Mouse (Mus musculus) embryo, embryonic 10.5 days (tissue): ENCODE results near the gene Tnfaip8l2.

Experiments used
- DNase-seq: peaks from one replicate; pipeline ENCODE4 v3.0.0-alpha.2; 2015; ENCODE audit warnings: low spot score

Gene Tnfaip8l2

DNA sequence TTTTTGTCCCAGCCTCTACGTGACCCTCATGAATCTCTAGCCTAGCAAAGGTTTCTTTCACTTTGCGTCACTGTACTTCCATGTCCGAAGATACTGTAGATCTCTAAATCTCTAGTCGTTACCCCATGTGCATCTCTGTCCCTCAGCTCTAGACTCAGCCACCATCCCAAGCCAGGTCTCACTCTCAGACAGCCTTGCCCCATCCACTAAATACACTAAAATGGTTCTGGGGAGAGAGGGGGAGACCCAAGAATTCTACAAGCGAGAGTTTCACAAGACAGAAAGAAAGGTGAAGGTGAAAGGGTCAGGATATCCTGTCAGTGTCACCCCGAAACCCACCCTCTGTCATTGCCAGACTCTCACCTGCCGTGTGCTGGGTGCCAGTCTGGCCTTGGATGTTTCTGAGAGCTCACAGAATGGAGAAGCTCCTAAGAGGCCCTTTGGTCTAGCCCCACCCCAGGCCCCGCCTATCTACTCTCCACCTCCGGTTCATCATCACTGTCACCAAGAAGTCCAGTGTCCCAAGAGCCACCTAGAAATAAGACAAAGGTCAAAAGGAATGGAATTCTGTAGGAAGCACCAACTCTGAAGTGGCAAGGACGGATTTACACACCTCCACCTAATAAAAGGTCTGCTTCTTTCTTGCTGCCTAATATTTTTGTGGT lies at the start of gene Tnfaip8l2:
Gene Tnfaip8l2 (minus strand): TSS at position 409 of the 665 bp plus-strand sequence.
- no peak for DNase-seq

DNA sequence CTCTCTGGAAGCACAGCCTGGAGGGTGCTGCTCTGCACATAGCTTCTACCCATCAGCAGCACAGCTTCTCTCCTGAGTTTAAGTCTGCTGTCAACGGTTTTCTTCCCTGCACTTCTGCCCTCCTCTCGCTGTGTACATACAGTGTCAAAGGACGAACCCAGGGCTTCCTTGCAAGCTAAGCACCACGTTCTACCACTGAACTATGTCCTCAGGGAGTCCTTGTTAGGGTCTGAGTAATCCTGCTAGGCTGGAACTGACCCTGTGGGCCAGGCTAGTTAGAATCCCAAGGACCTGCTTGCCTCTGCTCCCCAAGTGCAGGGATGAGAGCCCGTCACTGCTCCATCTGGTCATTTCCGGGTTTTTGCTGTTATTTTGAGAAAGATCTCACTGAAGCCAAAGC lies 44.7 kb upstream of the Tnfaip8l2 start:
- no peak for DNase-seq

DNA sequence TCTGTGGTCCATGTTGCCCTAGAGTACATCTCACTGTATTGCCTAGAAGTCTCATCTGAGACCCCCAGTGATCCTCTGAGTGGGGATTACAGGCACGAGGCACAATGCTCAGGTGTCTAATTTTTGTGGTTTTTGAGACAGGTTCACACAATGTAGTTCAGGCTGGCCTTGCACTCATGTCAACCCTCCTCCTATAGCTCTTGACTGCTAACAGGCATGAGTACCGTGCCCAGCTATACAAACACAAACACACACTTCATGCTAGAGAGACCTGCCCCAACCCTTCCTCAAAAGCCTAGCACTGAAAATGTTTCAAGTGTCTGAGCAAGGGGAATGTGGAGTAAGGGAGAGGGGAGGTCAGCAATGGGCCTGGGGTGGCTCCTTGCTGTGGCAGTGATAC lies 43.9 kb upstream of the Tnfaip8l2 start:
- no peak for DNase-seq

DNA sequence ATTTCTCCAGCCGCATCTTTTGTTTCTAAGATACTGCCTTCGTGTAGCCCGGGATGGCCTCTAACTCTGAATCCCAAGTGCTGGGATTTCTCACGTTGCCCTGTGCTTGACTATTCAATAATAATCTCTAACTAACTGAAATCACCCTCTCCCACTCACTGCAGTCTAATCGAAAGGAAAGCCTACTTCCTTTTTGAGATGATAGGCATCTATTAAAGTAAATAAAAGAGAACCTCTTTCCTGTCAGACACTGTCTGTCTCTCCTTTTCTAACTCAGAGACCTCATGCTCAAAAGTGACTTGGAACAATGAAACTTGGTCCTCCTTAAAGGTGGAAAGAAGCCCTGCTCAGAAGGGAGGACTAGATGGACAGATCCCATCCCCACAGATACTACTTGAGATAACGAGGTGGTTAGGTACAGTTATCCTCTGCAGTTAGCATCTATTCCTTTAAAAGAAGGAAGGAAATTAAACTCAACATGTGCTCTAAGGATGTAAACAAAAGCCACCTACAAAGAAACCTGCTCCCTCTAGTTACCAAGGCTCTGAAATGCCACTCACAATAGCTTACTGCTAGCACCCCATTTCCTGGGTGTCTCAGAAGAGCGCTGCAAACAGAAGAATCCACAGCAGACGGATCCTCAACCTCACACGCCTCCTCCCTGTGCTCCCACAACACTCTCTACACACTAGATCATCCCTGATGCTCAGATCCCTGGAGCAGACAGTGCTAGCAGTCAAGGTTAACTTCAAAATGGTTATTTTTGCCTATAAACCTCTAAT lies 42.8 kb upstream of the Tnfaip8l2 start:
- no peak for DNase-seq

DNA sequence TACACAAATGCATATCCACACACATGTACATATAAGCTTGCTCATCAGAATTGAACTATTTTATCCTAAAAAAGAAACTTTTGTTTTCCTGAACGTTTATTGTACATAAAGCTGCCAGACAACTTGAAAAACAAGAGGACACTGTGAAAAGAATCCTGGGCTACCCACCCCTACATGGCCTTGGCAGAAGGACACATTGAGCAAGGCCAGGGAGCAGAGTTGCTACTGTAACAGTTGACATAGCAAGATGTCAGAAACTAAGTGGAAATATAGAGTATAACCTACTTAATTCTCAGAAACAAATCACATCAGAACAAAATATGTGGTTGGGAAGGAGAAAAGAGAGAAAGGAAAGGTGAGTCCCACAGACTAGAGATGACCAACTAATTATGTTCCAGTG lies 39.7 kb upstream of the Tnfaip8l2 start:
- DNase-seq: no peak

DNA sequence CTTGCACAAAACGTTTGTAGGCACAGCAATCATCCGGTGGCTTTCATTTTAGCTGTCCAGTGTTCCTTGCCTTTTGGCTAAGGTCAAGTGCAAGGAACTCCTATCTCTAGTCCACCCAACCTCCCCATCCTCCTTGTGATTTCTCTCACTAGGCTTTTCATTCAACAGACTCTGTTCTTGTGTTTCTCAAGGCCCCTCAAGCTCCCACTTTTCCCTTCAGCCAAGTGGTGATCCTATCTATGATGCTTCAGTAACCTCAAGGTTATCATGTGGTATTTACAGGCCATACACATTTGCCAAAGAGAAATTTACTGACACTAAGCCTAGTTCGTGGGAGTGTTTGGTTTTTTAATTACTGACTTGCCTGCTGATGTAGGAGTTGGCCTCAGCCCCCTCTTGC lies 37.7 kb upstream of the Tnfaip8l2 start:
- DNase-seq: no peak

DNA sequence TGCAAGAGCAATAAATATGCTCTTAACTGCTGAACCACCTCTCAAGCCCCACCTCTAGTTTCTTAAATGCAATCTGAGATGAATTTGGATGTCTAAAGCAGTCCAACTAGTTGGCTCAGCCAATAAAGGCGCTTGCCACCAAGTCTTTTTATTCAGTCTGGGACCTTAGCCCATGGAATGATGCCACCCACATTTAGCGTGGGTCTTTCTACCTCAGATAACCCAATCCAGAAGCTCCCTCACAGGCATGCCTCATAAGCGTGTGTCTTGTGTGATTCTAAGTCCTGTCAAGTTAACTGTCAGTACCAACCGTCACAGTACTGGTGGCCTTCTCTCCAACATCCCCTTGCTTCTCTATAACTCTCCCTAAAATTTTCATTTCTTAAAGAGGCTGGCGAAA lies 36.8 kb upstream of the Tnfaip8l2 start:
- DNase-seq: no peak

DNA sequence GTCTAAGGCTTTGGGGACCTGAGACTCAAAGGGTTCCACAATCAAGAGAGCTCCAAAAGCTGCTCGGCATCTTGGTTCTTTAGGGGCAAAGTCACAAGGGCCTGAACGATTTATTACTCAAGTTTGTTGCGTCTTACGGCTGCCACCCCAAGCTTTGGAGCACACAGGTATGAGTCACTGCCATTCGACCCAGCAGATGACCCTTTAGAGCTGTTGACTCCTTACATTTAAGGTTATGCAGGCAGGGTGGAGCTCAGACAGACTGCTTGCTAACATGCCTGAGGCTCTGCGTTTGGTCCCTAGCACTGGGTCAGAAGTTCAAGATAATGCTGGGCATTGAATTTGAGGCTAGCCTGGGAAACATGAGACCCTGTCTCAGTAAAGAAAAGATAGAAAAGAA lies 35.4 kb upstream of the Tnfaip8l2 start:
- no peak for DNase-seq

DNA sequence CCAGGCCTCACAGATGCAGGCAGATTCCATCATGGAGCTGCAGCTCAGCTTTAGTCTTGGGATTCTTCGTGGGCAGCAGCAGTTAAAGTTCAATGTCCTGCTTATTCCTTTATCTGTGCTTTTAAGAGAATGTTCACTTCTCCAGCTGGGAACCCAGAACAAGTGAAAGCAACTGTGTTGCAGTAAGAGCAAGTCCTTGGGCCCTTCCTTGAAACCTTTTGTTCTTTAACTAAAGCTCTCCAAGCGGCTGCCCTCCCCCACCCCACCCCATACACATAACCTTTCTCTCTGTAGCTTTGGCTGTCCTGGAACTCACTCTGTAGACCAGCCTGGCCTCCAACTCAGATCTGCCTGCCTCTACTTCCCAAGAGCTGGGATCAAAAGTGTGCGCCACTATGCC lies 34.3 kb upstream of the Tnfaip8l2 start:
- no peak for DNase-seq

DNA sequence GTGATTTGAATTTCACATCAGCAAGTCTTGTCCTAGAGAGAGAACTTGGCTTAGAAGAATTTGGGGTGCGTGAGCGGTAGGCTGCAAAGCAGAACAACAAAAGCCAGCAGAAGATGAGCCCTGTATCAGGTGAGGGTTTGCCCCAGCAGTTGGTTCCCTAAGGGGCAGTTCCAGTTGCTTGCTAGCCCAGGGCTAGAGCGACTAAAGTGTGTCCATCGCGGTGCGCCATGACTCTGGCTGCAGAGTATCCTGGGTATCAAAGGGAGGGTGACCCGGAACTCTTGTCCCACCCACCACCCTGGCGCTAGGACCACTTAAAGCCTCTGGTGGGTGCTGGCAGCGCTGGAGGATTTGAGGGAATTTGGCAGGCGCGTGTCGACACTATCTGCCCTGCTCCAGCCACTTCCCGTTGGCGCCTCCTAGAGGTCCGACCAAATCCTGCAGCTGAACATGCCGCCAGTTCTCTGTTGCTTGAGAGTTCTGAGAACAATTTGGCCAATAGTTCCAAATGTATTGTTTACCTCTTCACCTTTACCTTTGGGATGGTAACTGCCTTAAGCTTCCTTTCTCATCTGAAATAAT lies 31.9 kb upstream of the Tnfaip8l2 start:
- DNase-seq: peak; percentile 88

DNA sequence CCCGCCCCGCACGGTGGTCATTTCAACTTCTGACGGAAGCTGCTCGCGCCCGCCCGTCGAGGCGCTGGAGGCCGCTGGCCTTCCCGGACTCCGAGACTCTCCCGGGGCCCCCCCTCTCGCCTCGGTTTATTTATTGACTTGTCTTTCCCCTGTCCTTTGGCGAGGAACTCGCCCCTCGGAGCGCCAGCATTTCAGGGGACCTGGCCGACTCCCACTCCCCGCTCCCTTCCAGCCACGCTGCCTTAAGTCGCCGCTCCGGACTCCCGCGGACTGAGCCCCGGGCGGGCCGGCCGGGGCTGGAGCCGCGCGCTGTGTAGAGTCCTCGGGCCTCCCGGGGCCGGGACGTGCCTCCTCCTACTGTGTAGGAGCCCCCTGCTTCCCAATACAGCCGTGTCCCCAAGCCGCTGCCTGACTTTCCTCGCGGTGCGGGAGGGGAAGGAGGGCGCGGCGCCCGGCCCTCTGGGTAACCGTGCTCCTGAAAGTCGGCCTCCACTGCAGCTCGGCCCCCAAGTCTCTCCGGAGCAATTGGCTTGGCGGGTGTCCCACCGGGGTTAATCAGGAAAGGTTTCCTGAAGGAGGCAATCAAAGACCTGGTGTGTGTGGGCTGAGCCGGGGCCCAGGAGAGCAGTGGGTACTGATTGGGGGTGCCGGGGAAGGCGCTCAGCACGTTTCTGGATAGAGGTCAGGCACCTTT lies 31.2 kb upstream of the Tnfaip8l2 start:
- DNase-seq: peak; percentile 27

DNA sequence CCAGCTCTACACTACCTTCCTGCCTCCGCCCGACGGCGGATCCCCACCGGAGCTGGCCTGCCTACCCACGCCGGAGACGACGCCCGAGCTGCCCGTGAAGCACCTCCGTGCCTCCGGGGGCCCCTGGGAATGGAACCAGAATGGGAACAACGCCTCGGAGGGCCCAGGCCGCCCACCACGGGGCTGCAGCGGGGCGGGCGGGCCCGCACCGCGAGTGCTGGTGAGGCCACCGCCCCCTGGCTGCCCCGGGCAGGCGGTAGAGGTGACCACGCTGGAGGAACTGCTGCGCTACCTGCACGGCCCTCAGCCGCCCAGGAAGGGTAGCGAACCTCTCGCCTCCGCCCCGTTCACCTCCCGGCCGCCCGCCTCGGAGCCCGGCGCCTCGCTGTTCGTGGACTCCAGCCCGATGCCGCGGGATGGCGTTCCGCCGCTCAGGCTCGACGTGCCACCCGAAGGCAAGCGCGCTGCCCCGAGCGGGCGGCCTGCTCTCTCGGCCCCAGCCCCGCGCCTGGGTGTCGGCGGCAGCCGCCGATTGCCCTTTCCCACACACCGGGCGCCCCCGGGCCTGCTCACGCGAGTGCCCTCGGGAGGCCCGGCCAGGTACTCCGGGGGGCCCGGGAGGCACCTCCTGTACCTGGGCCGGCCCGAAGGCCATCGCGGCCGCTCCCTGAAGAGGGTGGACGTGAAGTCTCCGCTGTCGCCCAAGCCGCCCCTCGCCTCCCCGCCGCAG lies 30.5 kb upstream of the Tnfaip8l2 start:
- no peak for DNase-seq

DNA sequence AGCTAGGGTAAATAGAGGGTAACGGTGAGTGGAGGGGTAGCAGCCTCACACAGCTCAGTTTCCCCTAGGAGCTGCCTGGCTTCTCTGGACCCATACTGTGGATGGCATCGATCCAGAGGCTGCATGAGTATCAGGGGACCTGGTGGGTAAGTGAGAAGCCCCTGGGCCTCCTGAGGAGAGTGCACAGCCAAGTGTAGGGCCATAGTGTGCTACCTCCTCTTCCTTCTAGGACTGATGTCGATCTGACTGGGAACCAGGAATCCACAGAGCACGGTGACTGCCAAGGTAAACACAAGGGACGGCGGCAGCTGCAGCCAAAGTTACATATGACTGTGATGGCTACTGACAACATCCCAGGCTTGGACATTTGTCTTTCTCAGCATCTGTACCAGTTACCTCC lies 28.9 kb upstream of the Tnfaip8l2 start:
- no peak for DNase-seq

DNA sequence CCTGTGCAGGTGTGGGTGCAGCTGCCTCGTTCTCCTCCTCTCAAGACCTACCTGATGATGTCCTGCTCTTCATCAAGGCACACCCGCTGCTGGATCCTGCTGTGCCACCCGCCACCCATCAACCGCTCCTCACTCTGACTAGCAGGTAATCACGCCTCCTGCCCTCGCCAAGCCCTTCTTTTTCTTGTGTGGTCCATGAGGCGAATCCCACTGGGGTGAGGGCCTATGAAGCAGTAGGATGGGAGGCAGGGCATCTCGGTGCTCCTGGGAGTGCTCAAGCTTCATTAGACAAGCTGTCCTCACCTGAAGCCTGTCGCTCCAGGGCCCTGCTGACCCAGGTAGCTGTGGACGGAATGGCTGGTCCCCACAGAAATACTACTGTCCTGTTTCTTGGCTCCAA lies 27.8 kb upstream of the Tnfaip8l2 start:
- no peak for DNase-seq

DNA sequence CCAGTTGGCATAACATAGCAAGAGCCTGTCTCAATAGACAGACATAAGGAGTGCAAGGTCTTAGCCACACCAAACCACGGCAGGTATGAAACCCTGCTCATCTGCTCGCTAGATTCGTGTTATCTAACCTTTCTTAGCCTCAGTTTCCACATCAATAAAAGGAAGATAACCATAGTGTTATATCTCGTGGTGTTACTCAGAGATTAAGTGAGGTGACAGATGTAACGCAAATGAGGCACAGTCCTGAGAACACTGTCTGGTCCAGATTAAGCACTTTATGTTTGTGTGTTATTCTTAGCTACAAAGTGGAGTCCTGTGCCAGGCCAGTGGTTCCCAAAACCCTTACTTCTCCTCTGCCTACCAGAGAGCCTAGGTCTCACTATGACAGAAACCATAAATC lies 22.7 kb upstream of the Tnfaip8l2 start:
- no peak for DNase-seq

DNA sequence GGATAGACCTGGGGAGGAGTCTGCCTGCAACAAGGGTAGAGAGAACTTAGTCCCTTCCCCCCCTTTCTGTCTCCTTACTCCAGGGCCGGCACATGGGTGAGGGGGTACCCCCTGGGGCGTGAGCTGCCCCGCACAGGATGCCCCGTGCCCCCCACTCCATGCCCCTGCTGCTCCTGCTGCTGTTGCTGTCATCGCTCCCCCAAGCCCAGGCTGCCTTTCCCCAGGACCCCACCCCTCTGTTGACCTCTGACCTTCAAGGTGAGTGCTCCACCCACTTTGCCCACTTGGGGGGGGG lies 22.0 kb upstream of the Tnfaip8l2 start:
- DNase-seq: no peak

DNA sequence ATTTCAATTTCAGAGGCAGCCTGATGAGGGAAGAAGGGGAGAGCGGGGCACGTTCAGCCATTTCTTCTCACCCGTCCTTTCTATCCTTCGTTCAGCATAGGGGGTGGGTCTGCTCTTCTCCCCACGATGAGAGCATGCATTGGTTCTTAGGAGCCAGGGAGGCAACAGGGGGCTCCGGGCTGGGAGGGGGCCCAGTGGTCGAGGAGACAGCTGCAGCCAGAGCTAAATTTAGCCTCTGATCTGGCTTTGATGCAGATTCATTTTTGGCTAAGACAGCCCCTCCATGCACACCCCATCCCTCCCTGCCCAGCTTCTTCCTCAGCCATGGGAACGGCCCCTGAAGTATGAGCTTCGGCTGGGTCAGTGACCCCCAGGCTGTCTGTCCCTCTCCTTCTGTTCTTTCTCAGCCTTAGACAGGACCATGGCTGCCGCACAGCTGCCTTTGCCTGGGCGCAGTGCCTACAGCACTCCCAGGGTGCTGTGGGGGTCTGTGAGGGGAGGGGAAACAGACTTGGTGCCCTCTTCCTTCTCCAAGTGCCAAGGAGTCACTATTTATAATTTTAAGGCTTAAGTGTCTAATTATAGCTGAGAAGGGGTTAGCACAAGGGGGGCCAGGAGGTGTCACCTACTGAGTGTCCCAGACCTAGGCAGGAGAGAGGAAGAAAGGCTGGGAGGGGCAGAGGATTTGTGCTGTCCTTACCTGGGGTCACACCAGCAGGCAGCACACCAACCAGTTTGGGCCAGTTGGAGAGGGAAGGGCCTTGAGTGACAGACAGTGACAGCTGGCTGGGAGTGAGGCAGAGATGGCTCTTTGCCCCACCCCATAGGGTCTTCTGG lies 21.5 kb upstream of the Tnfaip8l2 start:
- no peak for DNase-seq

DNA sequence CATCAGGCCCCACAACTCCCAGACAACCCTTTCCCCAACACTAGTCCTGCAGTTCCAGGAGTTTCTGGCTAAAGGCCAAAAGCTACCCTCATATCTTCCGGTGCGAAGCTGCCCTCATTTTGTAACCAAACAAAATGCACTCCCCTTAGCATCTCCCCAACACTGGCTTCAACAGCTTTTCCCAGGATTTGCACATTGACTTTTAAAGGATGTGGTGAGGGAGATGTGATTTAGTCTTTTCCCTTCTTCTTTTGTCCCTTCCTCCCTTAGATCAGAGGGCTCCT lies 20.1 kb upstream of the Tnfaip8l2 start:
- no peak for DNase-seq

DNA sequence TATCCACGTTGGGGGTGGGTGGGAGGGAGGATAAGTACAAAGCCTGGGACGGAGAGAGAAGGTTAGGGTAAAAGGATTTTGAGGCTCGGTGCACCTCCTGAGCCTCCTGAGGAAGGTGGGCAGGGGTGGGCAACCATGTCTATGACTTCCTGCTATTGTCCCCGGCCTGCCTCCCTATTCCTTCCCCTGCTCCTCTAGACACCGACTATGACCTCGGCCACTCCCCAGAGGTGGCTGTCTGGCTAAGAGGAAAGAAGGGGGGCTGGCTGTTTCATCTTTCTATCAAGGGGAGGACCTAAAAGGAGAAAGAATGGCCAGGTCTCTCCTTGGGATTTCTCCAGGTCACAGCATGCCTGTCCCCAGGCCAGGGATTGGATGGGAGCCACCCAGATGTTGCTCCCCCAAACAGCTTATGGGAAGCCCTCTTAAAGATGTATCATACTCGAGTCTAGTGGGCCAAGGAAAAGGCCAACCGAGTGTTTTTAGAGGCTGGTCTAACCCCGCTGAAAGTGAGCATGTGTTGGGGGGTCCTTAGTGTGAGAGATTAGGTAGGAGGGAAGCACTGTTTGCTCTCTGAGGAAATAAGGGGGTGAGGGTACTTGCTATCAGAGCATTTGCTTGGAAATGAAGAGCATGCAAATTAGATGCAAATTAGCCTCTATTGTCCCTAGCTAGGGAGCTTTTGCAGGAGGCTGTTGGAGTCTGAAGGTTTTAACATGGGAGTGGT lies 19.6 kb upstream of the Tnfaip8l2 start:
- DNase-seq: no peak

DNA sequence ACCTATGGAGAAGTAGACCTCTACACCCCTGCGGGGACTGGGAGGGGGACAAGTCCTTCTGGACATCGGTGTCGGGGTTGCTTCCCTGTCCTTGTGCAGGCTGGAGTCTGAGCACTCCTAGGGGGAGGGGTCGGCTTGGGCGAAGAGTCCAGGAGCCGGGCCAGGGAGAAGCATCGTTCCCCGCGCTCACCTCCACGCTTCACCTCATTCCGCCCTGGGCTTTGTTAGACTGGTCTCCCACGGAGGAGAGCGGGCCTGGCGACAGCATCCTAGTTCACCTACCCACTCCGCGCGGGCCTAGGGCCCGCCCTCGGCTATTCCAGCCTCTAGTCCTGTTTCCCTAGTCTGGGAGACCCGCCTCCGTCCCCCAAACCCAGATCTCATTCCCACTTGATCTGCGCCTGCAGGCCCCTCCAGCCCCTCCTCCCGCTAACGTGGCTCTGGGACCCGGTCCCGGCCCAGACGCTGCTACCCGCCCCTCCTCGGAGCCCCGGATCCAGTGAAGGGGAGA lies 18.9 kb upstream of the Tnfaip8l2 start:
- peak; percentile 53 for DNase-seq
